Mouse (Mus musculus) lung, postnatal 14 days (tissue): Measurements from ENCODE around the gene Tmem100.

Experiments used
- DNase-seq: peaks from one replicate; pipeline ENCODE4 v3.0.0; 2021

Gene Tmem100

GRCm38 (mm10) chr11:90015281-90015680 is 14.9 kb upstream of the Tmem100 start:
- DNase-seq: no peak

DNA sequence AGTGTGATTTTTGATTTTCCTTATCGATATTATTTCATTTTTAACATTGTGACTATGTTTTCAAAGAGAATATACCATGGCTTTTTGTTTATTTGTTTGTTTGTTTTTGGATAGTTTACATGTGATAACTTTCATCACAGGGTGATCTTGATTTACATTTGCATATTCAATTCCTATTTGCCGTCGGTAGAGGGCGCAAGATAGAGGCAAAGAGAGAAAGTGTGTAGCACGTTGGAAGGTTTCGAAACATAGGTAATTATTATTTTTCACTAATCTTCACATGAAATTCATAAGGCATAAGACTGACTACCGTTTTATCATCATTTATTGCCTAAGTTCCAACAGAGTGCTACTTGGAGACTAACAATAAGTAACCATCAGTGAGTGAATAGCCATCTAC is 11.0 kb upstream of the Tmem100 start:
- DNase-seq: peak; percentile 73

DNA sequence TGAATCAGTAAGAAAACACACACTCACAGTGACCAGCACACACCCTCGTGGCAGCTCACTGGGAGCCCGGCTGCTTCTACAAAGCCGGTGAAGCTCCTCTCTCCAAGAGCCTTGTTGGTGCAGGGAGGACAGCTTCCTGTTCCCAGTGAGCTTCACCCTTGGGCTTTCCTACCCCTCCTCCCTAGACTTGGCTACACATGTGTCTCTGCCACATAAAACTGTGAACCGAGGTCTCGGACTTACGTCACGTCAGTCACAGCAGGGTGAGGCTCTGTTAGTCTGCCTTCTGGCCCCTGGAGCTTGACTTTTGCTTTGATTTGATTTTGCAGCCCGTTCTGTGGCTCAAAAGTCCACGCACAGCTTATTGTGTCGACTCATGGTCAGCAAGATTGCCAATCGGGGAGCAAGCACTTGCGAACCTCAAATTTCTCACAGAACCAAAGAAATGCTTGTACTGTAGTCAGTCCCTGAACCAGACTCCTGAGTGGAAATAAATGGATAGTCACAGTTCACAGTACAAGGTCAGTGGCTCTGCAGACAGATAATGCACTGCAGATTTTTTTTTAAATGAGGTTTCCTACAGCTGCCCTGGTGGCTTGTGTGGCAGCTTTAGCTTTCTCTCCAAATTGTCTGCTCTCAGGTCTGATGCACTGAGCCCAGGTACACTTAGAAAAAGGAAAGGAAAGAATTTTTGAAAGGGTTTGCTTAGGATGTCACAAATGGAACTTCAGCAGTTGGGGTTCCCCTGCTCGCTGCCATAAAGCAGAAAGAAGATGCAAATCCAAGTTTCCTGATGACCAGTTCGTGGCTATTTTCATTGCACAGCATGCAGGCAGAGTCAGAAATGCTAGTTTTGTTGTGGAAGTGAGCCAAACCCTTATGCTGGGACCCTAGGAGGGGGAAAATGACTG is 4.0 kb upstream of the Tmem100 start:
- no peak for DNase-seq

- DNase-seq: no peak
Measured at GRCm38 (mm10) chr11:90026802-90027174, 3.4 kb upstream of the Tmem100 start.

GRCm38 (mm10) chr11:90027216-90027615 is 2.9 kb upstream of the Tmem100 start:
- DNase-seq: no peak

DNA sequence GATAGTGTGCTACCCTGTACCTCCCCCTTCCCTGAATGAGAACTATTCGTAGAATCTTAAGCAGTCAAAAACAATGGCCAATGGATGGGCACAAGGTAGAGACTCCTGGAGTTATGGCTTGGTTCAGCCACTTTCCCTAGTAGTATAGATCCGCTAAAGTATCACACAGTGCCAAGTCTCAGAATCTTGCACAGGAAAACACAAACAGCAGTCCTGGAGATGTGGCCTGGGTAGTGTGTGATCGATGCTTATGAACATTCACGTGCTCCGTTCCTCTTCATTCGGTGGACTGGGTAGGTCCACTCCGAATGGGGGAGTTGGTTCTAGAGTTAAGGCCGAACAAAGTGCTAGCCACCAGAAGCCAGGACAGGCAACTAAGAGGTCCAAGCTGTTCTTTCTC is 1.4 kb upstream of the Tmem100 start:
- no peak for DNase-seq

DNA sequence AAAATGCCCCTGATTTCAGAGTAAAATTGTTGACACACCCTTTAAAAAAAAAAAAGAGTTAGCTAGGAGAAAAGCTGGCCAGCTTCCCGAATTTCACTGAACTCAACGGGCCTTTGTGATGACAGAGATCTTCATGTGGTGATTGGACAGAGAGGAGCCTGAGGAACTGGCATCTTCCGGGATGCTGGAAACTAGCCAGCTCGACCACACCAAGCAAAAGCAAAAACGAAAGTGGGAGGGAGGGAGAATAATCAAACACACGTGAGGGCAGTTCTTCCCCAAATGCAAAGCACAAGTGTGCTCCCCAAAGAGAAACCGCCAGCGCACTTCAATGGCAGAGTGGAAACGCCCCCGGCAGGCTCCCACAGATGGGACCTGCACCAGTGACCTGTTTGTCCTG is 794 bp upstream of the Tmem100 start:
- peak; percentile 84 for DNase-seq

GRCm38 (mm10) chr11:90030557-90030956 is 409 bp downstream of the Tmem100 start:
- peak; percentile 71 for DNase-seq

DNA sequence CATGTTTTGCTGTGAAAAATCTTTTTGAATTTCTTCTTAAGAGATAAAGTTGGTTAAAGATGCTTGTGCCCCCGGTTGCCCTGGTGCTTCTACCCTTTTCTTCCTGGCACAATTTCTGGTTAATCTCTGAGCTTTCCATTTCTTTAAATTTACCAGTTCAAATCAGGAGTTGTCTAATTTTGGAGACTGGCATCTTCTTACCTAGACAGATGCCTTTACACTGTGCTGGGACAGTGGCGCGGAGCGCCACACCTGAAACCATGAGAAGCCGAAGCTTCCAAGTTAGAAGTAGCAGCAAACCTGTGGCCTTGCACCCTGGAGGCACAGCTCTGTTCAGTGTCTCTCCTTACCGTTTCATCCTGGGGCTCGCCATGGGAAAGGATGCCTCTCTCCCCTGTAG is 928 bp downstream of the Tmem100 start:
- DNase-seq: no peak

DNA sequence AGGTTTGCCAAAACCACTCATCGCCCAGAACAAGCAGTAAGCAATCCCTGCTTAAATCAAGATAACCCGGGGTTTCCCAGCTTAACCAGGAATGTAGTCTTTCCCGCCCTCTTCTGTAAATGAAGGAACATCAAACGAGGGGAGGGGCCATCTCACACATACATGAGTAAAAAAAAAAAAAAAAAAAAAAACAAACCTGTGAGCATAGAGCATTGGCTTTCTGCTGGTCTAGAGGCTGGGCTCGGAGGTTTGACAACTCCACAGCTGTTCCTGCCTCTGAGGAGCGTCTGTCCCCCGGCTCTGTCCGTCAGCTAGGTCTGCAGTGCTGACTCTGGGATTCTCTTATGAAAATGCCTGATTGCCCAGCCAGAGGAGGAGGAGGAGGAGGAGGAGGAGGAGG is 2.7 kb downstream of the Tmem100 start:
- no peak for DNase-seq

DNA sequence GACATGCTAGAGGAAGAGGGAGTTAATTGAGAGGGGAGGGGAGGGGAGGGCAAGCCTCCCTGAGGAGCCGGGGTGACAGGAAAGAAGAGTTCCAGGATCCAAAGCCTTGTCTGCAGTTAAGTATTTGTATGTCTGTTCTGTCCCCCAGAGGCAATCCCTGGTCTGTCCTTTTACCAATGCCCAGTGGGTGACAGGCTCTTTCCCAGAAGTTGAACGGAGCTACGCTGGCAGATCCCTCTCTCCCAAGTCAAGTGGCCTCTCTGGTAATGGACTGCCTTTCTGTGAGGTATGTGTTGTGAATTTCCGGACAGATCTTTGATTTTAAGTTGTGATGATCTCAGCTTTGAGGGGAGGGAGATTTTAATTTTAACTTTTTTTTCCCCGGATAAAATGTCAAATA is 3.3 kb downstream of the Tmem100 start:
- DNase-seq: no peak

GRCm38 (mm10) chr11:90034646-90035045 is 4.5 kb downstream of the Tmem100 start:
- DNase-seq: no peak

DNA sequence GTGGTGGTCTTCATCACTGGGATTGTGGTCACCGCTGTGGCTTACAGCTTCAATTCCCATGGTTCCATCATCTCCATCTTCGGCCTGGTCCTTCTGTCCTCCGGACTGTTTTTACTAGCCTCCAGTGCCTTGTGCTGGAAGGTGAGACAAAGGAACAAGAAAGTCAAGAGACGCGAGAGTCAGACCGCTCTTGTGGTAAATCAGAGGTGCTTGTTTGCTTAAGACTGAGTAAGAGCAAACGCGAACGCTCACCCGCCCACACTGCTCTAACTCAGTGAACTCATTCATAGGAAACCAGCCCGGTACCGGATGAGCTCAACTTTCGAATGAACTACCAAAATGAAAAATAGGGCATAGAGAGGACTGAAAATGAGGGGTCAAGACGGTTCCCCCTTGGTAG is 5.4 kb downstream of the Tmem100 start:
- DNase-seq: no peak

DNA sequence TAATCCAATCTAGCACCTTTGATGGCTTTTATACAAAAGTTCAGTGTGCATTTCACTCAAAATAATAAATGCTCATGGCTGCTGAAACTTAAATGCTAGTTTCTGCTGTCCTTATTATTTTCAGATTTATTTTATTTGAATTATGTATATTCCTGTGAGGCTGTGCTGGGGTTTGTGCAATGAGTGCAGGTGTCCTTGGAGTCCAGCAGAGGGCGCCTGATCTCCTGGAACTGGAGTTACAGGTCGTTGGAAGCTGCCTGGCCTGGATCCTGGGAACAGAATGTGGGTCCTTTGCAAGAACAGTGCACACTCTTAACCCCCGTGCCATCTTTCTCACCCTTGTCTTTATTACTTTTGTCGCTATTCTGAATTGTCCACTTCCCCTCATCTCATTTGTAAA is 6.3 kb downstream of the Tmem100 start:
- no peak for DNase-seq

DNA sequence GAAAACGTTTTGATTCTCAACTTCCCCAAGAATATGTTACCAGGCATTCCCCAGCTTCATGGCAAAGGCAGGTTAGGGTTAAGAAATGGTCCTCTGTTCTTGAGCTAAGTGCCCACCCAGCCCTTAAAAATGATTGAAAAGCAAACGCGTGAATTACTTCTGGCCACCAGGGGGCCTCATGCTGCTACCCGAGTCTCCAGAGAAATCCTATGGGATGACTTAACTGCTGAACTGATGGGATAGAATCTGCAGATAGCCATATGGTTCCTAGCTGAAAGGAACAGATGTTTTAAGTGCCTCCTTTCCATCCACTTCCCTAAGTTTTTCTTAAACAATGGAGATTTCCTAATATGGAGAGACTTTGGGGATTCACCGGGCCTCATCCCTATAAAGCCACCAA is 7.9 kb downstream of the Tmem100 start:
- DNase-seq: peak; percentile 77

DNA sequence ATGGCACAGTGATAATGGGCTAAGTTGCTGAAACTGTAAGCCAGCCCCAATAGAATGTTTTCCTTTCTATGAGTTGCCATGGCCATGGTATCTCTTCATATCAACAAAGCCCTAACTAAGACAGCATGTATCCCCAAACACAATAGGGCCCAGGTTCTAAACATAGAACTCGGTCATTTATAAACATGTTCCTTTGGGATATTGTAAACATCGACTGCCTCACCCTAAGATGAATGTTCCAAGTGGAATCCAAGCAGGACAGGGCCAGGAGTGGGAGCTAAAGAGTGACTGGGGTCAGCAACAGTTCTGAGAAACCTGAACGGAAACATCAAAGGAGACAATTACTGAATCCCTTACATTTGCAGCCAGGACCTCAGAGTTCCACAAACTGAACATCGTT is 14.3 kb downstream of the Tmem100 start:
- DNase-seq: no peak

- no peak for DNase-seq
Measured at GRCm38 (mm10) chr11:90046211-90046610, 16.1 kb downstream of the Tmem100 start.

GRCm38 (mm10) chr11:90047271-90047670 is 17.1 kb downstream of the Tmem100 start:
- DNase-seq: no peak

DNA sequence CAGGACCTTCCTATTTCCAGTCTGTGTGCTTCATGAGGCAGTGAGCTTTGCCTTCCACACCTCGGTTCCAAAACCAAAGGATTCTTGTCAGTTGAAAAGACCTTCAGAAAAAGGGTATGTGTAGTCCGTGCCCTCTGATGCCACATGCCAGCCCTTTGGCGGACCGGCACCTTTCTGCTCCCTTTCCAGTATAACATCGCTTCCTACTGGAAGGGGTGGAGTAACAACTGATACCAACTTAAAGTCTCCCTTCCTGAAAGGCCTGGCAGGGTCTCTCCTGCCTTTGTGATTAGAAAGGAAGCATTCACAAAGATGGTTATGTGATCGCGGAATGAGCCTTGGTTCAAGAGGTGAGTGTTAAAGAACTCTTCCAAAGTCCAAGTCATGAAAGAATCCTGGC is 19.9 kb downstream of the Tmem100 start:
- peak; percentile 49 for DNase-seq

DNA sequence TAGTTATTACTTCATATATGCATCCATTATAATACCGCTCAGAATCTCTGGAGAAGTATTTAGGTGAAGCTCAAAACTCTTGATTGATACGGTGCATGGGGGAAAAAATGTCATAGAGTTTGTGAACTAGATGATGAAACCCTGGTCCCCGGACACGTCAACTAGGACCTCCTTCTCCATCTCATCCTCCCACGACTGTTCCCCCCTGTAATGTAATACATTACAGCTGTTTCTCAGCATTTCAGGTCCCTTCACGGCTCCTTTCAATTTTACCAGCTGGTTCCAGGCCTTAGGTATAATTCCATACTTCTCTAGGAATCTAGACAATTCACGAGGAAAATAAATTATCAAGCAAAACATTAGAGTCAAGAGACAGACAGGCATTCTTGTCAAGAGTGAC is 22.6 kb downstream of the Tmem100 start:
- DNase-seq: no peak

DNA sequence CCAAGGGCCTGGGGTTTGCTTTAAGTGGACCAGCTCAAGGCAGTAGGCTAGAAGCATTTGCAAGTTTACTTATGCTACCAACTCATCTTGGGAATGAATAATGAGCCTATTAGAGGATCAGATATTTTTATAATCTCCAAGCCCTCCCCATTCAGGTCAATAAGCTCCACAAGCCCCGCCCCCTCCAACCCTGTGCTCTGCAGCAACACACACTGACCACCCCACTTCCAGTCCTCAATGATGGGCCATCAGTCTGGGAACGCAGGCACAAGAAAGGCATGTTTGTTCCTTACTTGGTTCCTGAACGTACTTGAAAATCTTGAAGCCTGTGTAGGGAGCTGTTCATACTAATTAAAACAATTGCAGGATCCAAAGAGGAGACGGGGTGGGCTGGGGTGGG is 23.7 kb downstream of the Tmem100 start:
- DNase-seq: no peak

- peak; percentile 69 for DNase-seq
Measured at GRCm38 (mm10) chr11:90054401-90054800, 24.3 kb downstream of the Tmem100 start.

- DNase-seq: no peak
Measured at GRCm38 (mm10) chr11:90057070-90057469, 26.9 kb downstream of the Tmem100 start.

GRCm38 (mm10) chr11:90059241-90059640 is 29.1 kb downstream of the Tmem100 start:
- no peak for DNase-seq

- no peak for DNase-seq
Measured at GRCm38 (mm10) chr11:90062657-90063056, 32.5 kb downstream of the Tmem100 start.
